Mouse (Mus musculus): ENCODE results near the gene Susd6.

Susd6 gene

DNA sequence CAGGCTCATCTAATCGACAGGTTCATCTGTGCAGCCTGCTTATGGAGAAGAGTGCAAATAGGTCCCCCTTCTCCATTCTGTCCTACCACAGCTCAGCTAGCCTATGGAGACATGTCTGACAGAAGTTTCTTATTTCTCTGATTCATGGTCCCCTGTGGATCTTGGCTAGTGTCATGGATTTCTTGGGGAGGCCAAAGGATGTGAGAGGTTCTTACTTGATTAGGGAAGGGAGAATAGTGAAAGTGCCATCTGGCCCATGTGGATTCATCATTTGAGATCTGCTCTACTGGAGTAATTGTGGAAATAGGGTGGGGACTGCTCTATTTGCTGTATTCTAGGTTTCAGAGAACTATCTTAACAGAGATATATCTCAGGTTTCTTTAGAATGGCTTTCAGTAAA is 51.3 kb downstream of the Susd6 start:
- no peak for DNase-seq

DNA sequence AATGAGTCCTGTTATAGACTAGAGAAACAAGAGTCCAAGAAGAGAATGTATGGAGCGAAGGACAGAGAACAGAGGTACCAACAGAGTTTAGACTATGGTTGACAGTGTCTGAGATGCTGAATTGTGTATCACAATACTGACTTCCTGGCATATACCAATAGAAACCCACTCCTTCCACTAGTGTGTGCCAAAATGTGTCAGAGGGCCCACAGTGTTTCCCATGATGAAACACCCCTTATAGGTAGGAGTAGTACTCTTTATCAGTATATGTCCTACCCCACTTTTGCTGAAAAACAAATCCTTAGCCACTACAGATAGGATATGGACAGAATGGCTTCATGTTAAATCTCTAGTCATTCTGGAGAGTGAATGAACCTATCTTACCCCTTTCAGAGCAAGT is 52.3 kb downstream of the Susd6 start:
- DNase-seq: no peak

DNA sequence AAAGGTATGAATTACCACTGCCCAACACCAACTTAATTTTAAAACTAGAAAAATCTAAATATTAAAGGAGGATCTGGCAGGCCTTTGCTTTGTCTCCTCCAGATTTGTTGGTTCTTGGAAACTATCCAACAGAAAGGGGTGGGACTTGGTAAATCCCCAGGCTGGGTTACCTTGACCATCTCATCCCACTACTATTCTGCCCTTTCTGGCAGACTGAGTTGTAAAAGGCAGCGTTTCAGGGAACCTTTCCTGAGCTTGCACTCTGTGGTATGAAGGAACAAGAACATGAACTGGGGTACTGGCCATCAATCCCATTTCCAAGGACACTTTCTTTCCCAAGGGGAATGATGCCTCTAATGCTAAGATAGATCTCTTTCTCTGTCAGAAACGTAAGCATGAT is 52.9 kb downstream of the Susd6 start:
- DNase-seq: no peak

DNA sequence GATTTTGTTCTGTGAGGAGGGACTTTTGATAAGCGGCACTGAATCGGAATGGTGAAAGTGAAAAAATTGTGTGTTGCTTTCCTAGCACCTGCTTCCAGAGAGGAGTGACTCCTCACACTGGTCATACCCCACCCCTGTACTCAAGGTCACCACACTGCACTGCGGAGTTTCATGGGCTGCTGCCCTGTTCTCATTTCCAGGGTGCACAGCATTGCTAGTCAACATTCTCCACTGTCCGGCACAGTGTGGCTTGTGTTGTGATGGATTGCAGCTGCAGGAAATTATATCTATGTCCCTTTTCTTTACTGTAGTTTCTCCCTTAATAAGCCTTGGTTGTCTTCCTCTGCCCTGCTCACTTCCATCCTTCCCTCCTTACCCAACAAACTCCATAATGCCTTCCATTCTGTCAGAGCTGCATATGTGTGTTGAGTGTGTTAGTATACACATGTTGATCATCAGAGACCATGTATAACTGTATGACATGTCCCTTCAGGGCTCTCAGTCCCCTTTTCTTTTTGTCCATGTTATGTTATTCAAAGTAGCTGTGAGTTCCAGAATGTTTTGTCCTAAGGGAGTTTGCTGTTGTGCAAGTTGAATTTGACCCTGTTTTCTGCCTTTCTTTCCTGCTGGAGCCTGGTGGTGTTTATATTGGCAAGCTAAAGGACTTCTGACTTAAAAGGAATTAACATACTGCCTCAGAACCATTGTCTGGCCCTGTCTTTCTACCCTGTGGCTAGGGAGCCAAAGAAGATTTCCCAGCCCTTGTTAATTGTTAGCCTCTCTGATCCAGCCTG is 53.5 kb downstream of the Susd6 start:
- no peak for DNase-seq

DNA sequence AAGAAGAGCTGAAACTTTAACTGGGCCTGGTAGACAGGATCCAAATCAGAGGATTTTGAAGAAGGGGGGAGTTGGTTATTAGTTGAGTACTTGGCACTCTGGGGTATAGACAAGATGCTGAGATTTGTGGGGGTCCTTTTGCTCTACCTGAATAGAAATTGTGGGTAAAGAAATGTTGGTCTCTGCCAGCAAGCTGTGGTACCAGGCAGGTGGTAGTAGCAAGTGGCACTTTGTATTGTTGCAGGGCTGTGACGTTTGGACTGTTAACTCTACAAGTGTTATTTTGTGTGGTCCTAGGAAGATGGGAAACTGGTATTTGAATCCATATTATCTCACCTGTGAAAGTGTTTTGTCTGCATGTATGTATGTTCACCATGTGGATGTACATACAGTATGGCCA is 55.6 kb downstream of the Susd6 start:
- no peak for DNase-seq

DNA sequence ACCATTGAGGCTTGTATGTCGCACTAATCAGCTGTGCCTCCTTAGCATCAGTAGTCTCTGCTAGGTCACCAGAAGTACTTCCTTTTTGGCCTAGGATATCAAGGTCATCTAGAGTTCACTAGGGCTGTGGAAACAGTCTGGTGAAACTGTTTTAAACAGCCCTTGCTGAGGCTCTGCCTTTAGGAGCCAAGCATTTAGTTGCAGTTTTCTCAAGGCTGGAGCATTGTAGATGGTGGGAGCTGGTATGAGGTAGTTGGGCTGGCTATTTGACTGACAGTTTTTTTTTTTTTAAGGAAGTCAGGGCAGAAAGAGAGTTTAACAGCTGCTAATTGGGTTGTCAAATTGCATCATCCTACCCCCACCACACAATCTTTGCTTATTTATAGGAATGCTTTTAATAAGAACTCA is 56.6 kb downstream of the Susd6 start:
- DNase-seq: no peak

DNA sequence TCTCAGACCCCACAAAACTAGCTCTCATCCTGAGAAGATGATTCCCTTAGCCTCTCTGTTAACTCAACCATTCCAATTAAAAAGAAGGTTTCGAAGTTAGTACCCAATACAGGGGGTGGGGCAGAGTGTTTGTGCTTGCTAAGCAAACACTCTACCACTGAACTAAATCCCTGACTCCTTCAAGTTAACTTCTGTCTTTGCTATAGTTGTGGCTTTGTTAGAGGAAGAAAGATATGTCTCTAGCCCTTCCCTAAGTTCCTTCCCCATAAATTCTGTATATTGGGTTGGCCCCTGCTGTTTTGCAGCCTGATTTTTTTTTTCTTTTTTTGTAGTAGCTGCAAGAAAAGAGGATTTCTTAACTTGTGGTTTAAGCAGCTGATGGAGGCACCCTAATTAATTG is 61.7 kb downstream of the Susd6 start:
- no peak for DNase-seq

DNA sequence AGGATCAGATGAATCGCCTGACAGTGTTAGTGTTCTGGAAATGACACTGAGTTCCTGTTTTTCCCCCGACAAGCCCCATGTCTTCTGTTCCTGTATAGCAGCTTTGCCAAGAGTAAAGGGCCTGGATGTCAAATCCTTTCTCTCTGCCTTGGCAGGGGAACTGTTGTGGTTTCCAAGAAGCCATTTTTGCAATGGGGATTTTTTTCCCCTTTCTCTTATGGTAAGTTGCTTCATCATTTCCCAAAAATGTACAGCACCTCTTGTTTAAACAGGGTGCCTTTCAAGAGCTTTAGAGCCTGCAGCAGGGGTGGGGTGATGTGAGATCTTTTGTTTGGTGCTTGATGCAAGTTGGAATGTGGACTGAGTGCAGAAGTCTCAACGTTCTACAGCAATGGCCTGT is 63.4 kb downstream of the Susd6 start:
- no peak for DNase-seq

DNA sequence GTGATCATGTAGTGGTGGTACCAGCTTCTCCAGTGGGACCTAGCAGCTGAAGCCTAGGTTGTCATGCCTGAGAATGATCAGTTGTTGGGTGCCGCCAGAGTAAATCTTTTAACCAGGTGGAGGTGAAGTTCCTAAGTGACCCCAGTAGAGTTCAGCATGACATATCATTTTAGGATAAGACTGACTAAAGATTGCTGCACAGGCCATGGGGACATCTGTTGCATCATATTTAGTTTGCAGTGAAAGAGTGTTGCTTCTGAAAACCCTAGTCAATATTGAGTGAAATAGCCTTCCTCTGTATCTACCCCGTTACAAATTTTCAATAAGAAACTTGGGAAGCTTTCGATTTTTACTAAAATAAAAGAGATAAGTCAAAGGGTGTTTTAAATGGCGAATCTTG is 64.4 kb downstream of the Susd6 start:
- DNase-seq: no peak

DNA sequence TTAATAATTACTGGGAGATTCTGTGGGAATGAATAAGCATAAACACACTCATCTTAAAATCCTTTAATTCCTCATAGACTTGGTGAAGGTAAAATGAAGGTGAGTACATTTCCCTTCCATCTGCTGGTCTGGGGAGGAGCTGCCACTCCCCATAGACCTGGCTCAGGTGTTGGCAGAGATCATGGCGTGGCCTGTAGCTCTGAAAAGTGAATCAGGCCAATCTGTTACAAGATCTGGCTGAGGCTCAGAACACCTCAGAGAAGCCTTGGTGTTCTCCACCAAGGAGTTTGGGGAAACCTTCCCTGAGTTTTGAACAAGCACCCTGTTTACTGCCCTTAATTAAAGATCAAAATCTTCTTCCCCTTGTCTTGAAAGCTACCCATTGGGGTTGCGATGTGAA is 64.8 kb downstream of the Susd6 start:
- peak; percentile 53 for DNase-seq

DNA sequence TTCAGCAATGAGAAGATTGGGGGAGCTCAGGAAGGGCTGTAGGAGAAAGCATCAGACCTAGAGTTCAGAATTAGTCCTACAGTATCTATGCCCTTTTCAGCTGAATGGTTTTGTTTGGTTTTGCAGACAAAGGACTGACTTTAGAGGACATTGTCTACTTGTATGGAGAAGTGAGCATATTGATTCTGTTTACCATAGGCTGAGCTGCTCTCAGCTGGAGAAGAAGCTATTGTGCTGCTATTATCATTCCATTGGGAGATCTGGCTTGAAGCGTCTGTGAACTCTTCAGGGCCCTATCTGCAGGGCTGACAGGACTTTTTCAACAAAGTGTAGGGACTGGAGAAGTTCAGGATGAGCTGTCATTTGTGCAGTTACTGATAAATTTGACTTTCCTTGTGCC is 65.3 kb downstream of the Susd6 start:
- DNase-seq: no peak

DNA sequence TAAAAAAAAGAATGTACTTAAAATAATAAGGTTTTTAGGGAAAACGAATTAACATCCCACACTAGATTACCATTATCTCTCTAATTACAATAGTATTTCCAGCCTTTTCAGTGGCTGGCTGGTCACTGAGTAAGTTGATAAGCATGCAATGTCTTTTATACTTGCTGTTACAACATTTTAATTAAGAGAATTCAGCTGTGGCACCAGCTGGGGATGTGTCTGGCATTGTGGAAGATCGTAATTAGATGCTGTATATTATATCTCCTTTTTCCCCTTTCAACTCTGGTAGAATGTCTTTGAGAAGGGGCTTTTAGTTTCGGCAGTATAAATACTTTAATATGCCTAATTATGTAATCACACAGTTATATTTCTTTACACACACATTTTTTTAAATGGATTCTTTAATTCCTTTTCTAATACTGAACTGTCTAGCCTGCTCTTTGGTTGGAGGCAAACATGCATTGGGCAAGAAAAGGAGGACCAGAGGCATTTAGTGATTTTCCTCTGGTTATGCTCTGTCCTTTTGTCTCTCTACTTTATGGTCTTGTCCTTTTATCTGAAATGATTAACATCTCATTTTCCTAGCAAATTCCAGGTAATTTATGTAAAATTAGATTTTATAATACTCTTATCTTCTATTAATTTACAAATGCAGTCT is 67.5 kb downstream of the Susd6 start:
- DNase-seq: no peak

DNA sequence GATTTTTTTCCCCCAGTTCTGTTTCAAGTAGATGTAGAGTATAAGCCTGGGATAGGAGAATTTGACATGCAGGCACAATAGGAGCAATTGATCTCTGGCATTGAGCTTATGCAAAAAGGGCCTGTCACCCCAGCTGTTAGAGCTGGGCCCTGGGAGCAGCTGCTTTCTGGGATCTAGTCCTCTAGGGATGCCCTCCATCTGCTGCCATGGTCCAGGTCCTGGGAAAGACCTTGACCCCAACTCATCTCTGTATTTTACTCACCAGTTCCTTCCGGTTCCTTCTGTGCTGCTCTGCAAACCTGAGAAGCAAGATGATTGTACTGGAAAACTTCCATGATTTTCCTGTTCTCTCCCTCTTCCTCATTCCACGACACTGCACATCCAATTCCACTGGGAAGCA is 68.0 kb downstream of the Susd6 start:
- no peak for DNase-seq

DNA sequence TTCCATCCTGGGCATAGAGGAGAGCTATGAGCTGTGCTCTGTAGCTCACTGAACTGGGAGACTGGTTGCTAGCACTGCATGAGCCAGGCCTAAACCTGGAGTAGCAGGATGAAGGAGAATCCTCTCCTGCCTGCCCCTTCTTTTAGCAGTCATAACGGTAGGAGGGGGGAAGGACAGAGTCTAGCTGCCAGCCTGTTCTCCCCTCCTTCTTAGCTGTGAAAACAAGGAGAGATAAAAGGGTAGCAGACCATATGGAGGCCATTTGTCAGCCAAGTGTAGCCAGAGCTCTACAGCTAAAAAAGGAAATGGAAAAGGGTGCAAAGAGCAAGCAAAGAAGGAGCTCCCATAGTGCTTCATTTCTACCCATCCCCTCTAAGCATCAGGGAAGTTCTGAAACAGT is 71.6 kb downstream of the Susd6 start:
- peak; percentile 86 for DNase-seq

DNA sequence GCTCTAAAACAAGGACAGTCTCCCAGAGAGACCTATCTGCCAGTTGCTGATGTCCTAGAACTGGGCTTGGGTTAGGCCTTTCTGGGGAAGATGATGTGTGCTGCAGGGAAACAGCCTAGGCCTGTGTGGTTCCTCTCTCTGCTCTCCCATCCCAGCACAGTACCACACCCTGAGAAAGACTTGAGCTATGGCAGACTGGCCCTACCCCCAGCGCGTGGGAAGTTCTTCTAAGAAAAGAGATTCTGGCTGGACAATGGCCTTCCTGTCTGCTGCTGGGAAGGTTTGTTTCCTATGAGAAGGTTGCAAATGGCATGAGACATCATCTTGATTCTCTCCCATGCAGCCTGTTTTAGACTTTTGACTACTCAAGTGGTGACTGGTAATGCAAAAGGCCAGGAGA is 73.1 kb downstream of the Susd6 start:
- no peak for DNase-seq

DNA sequence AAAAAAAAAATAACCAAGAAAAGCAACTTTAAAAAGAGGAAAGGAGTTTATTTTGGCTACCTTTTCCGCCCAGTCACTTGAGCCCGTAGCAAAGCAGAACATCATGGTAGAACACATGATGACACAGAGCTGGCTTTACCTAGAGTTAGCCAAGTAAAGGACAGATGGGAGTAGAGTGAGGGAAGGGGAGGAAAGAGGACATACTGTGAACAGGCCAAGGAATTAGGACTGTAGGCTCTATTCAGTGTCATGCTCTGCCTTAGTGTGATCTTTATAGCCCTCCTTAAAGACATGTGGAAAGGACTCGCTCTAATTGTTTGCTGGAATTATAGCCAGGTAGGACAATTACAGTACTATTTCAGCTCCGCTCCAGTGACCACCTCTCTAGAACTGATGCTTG is 74.9 kb downstream of the Susd6 start:
- DNase-seq: no peak

DNA sequence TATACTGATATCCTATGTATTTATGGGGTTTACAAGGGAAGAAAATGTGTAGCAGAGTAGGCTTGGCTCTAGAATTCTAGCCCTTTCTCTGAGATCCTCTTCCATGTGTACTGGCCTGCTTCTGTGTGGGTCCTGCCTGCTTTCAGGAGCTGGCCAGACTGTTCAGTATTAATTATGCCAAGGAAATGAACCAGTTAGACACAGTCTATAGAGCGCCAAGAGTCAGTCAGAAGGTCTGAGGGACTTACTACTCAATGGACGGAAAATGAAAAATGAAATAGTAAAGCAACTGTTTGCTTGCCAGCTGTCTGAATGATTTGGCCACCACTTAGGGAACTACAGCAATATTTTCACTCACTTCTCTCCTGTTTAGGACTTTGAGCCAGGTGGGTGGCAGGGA is 75.7 kb downstream of the Susd6 start:
- DNase-seq: no peak

DNA sequence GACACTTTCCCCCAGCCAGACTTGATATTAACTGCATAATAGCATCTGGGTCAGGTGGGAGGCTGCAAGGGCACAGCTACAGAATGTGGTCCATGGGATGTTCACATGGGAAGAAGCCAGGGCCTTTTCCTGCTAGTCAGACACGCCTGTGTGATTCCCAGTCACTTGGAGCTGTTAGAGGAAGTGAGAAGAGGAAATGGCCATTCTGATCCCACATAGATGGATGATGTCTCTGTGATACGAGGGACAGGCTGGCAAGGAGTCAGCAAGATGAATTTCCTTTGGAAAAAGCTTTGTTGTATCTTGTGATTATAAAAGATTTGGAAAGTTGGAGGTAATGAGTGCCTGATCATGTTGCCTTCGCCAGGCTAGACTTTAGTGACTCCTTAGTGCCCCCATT is 76.8 kb downstream of the Susd6 start:
- DNase-seq: no peak

DNA sequence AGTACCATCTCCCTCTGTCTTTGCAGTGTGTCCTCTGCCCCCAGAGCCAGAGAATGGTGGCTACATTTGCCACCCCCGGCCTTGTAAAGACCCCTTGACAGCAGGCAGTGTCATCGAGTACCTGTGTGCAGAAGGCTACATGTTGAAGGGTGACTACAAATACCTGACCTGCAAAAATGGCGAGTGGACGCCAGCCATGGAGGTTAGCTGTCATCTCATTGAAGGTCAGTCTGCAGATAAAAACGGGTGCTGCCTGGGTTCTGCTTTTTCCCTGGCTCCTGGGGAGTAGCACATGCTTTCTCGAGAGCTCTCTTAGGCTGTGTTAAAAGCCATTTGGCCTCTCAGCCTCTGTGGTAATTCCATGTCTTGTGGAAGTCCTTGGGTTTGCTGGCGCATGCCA is 78.1 kb downstream of the Susd6 start:
- DNase-seq: no peak

DNA sequence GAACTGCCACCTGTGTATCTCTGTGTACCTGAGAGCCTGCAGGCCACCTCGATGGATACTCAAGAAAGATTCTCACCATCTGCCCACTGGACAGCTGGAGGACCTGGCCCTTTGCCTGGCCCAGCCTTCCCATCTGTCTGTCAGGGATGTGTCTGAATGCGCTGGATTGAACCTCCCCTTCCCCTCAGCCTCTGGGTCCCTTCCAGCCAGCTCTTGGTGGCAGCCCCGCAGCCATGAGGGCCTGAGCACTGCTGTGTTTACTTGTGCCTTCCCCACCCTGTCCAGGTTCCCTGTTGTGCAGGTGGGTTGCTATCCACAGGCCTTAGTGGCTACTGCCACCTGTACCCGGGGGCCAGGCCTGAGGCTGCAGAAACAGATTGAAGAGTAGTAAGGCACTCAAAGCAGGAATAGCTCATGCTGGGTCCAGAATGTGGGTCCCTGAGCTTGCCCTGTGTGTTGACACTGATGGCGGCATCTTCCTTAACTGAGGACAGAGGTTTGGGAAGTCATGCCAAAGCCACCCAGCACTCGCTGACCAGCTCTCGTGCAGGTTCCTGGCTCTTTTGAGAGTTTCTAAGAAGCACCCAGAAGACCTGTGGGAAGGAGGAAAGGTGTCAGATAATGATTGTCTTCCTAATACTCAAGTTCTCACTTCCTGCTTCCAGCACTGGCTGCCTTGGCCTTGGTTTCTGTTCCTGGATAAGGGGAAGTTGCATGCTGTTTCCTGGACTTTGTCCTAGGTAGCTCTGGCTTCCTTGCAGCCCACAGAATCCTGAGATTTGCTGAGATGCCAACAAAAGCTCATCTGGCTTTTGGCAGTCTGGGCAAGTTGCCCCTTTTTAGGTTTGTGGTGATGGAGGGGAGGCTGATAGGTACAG is 87.1 kb downstream of the Susd6 start:
- DNase-seq: peak; percentile 83

DNA sequence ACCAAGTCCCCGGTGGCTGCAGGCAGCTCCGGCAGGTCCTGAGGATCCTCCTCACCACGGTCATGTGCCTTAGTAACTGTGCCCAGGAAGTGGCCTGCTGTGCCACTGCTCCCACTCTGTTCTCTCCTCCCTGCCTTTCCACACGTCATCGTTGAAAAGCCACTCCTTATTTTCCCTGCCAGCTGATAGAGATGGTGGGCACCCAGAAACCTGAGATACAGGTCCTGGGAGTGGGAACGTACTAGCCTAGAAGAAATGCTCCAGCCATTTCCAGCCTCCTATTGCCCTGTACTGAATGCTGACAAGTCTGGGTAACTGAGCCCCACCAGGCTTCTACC is 87.8 kb downstream of the Susd6 start:
- DNase-seq: no peak

DNA sequence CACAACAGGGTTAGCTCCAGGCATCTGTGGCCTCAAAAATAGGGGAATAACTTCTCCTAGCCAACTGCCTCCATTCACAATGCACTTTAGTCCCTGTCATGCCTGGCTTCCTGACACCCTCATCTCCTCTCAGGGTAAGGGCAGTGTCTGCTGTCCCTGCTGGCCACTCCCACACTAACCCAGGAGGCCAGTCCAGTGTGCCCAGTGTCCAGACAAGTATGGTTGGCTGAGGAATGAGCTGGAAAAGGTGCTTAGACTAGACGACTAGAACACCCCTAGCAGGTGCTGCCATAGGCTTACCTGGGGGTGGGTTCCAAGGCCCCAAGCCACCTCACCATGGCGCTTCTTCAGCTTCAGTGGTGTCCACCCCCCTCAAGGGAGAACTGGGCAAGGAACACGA is 88.3 kb downstream of the Susd6 start:
- DNase-seq: no peak

DNA sequence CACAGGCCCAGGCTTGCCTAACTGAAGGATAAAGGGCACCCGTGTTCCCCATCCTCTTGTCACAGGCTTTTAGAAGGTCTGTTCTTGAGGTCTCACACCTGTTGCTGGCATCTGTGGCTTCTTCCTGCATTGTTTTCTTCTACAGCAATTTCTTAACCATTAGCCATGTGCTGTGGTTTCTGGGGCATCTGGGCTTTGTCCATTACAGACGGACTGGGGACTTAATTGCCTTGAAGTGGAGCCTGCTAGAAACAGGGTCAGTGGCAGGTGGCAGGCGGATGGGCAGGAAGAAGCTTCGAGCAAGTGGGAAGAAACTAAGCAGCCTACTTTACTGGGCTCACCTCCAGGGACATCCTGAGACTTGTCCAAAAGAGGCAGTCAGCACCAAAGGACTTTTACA is 89.0 kb downstream of the Susd6 start:
- peak; percentile 66 for DNase-seq

DNA sequence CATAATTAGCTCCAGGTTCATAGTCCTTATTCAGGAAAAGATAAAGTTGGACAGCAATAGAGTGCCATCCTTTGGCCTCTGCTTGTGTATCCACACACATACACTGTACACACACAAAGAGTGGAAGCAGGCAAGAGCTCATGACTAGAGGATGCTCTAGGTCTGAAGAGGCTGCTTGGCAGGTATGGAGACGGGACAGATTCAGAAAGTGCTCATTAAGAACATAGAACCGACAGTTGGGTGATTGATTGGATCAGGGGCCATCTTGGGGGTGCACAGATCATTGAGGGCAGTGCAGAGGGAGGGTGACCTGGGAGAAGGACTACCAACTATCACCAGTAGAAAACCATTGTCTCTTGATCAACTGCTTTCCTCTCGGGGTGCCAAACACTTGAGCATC is 90.8 kb downstream of the Susd6 start:
- no peak for DNase-seq

All from cerebellum, adult 11-12 months (tissue).